Mouse (Mus musculus): Measurements from ENCODE around the gene Hsf2bp. TPM values are rescaled to one million over a fixed set of nuclear protein-coding genes. Genes with fewer than 3 reads are reported as not detected.

Gene Hsf2bp
- polyA plus RNA-seq, 1 experiment from 2014 or later = 0.33 TPM

GRCm38 (mm10) chr17:32046541-32046940, 10.4 kb upstream of the Hsf2bp start:
- no peak for ATAC-seq
- H3K36me3 ChIP-seq (ENCODE audit: control insufficient read depth, insufficient read depth, low read length) = peaks cover 54% of the 10 kb centered on the region
- DNase-seq (ENCODE audit: low spot score) = no peak

GRCm38 (mm10) chr17:32040263-32040662, 4.1 kb upstream of the Hsf2bp start:
- Histone ChIP-seq H3K36me3 (ENCODE audit: control insufficient read depth, insufficient read depth, low read length) (no peaks in the 10 kb centered on the region), H3K4me1 (ENCODE audit: control insufficient read depth, insufficient read depth, low read length) (peaks cover 9% of the 10 kb centered on the region; the same call in 1 of the 2 replicates), H3K4me3 (ENCODE audit: low read depth, low read length) (no peak overlapping the region), H3K27me3 (replicated peaks; ENCODE audit: control insufficient read depth, insufficient read depth, low read length) (no peaks in the 10 kb centered on the region), H3K9ac (ENCODE audit: low read length) (no peak overlapping the region), H3K9me3 (replicated peaks; ENCODE audit: control insufficient read depth, low read length) (no peaks in the 10 kb centered on the region), H3K4me2 (ENCODE audit: low read length) (no peak overlapping the region), H3K27ac (ENCODE audit: low read depth, low read length) (no peak overlapping the region)
- 88% methylated on average over 10 of the region's 10 CpGs for WGBS
- no peak for DNase-seq (ENCODE audit: low spot score)
- no peak for ATAC-seq

More at GRCm38 (mm10) chr17:32046541-32046940, 10.4 kb upstream of the Hsf2bp start:
- Histone ChIP-seq H3K9ac (ENCODE audit: low read length) (no peak overlapping the region), H3K4me1 (ENCODE audit: control insufficient read depth, insufficient read depth, low read length) (no peaks in the 10 kb centered on the region), H3K4me2 (ENCODE audit: low read length) (no peak overlapping the region), H3K9me3 (replicated peaks; ENCODE audit: control insufficient read depth, low read length) (no peaks in the 10 kb centered on the region), H3K27me3 (replicated peaks; ENCODE audit: control insufficient read depth, insufficient read depth, low read length) (no peaks in the 10 kb centered on the region), H3K4me3 (ENCODE audit: low read depth, low read length) (no peak overlapping the region), H3K27ac (ENCODE audit: low read depth, low read length) (no peak overlapping the region)
- WGBS = 91% methylated on average over 5 of the region's 5 CpGs

- H3K9ac ChIP-seq (ENCODE audit: low read length) = peak overlapping the region; percentile 87
- H3K36me3 ChIP-seq (ENCODE audit: control insufficient read depth, insufficient read depth, low read length) = no peaks in the 10 kb centered on the region
- H3K4me3 ChIP-seq (ENCODE audit: low read depth, low read length) = peak overlapping the region; percentile 92
- no peaks in the 10 kb centered on the region for H3K9me3 ChIP-seq (replicated peaks; ENCODE audit: control insufficient read depth, low read length)
- under 1% methylated on average over 46 of the region's 46 CpGs for WGBS
- H3K4me2 ChIP-seq (ENCODE audit: low read length) = peak overlapping the region; percentile 83
- H3K4me1 ChIP-seq (ENCODE audit: control insufficient read depth, insufficient read depth, low read length) = peaks cover 9% of the 10 kb centered on the region; the same call in 1 of the 2 replicates
- no peaks in the 10 kb centered on the region for H3K27me3 ChIP-seq (replicated peaks; ENCODE audit: control insufficient read depth, insufficient read depth, low read length)
- ATAC-seq (peak; percentile 79), DNase-seq (ENCODE audit: low spot score) (no peak)
- H3K27ac ChIP-seq (ENCODE audit: low read depth, low read length) = peak overlapping the region; percentile 72
Observed at GRCm38 (mm10) chr17:32036509-32037438, 625 bp upstream of the Hsf2bp start.

- no peak overlapping the region for H3K4me2 ChIP-seq (ENCODE audit: low read length)
- no peaks in the 10 kb centered on the region for H3K9me3 ChIP-seq (replicated peaks; ENCODE audit: control insufficient read depth, low read length)
- no peak overlapping the region for H3K9ac ChIP-seq (ENCODE audit: low read length)
- DNase-seq (ENCODE audit: low spot score) (no peak), ATAC-seq (no peak)
- WGBS = 86% methylated on average over 23 of the region's 23 CpGs
- H3K27ac ChIP-seq (ENCODE audit: low read depth, low read length) = no peak overlapping the region
- no peaks in the 10 kb centered on the region for H3K36me3 ChIP-seq (ENCODE audit: control insufficient read depth, insufficient read depth, low read length)
- H3K27me3 ChIP-seq (replicated peaks; ENCODE audit: control insufficient read depth, insufficient read depth, low read length) = no peaks in the 10 kb centered on the region
- no peak overlapping the region for H3K4me3 ChIP-seq (ENCODE audit: low read depth, low read length)
- H3K4me1 ChIP-seq (ENCODE audit: control insufficient read depth, insufficient read depth, low read length) = peaks cover 9% of the 10 kb centered on the region; the same call in 1 of the 2 replicates
Observed at GRCm38 (mm10) chr17:32034322-32034721, 1.8 kb downstream of the Hsf2bp start.

GRCm38 (mm10) chr17:32031684-32032083, 4.5 kb downstream of the Hsf2bp start:
- H3K9me3 ChIP-seq (replicated peaks; ENCODE audit: control insufficient read depth, low read length) = no peaks in the 10 kb centered on the region
- H3K4me1 ChIP-seq (ENCODE audit: control insufficient read depth, insufficient read depth, low read length) = peaks cover 3% of the 10 kb centered on the region; the same call in 1 of the 2 replicates
- no peaks in the 10 kb centered on the region for H3K36me3 ChIP-seq (ENCODE audit: control insufficient read depth, insufficient read depth, low read length)
- H3K27me3 ChIP-seq (replicated peaks; ENCODE audit: control insufficient read depth, insufficient read depth, low read length) = no peaks in the 10 kb centered on the region
- H3K4me2 ChIP-seq (ENCODE audit: low read length) = no peak overlapping the region
- H3K4me3 ChIP-seq (ENCODE audit: low read depth, low read length) = no peak overlapping the region
- H3K27ac ChIP-seq (ENCODE audit: low read depth, low read length) = no peak overlapping the region
- WGBS = 33% methylated on average over 7 of the region's 7 CpGs
- H3K9ac ChIP-seq (ENCODE audit: low read length) = no peak overlapping the region
- ATAC-seq = no peak
- no peak for DNase-seq (ENCODE audit: low spot score)

GRCm38 (mm10) chr17:32028301-32028700, 7.8 kb downstream of the Hsf2bp start:
- Histone ChIP-seq H3K9me3 (replicated peaks; ENCODE audit: control insufficient read depth, low read length) (no peaks in the 10 kb centered on the region), H3K4me1 (ENCODE audit: control insufficient read depth, insufficient read depth, low read length) (no peaks in the 10 kb centered on the region), H3K4me3 (ENCODE audit: low read depth, low read length) (no peak overlapping the region), H3K27me3 (replicated peaks; ENCODE audit: control insufficient read depth, insufficient read depth, low read length) (no peaks in the 10 kb centered on the region), H3K9ac (ENCODE audit: low read length) (no peak overlapping the region), H3K36me3 (ENCODE audit: control insufficient read depth, insufficient read depth, low read length) (no peaks in the 10 kb centered on the region), H3K27ac (ENCODE audit: low read depth, low read length) (no peak overlapping the region), H3K4me2 (ENCODE audit: low read length) (no peak overlapping the region)
- WGBS = 88% methylated on average over 3 of the region's 3 CpGs
- no peak for ATAC-seq
- no peak for DNase-seq (ENCODE audit: low spot score)

GRCm38 (mm10) chr17:32027666-32028065, 8.5 kb downstream of the Hsf2bp start:
- 31% methylated on average over 3 of the region's 3 CpGs for WGBS

GRCm38 (mm10) chr17:32025386-32025785, 10.8 kb downstream of the Hsf2bp start:
- WGBS = 14% methylated on average over 2 of the region's 2 CpGs
- peak; percentile 77 for ATAC-seq
- Histone ChIP-seq H3K9ac (ENCODE audit: low read length) (no peak overlapping the region), H3K9me3 (replicated peaks; ENCODE audit: control insufficient read depth, low read length) (no peaks in the 10 kb centered on the region), H3K4me2 (ENCODE audit: low read length) (no peak overlapping the region), H3K27ac (ENCODE audit: low read depth, low read length) (no peak overlapping the region), H3K36me3 (ENCODE audit: control insufficient read depth, insufficient read depth, low read length) (no peaks in the 10 kb centered on the region), H3K27me3 (replicated peaks; ENCODE audit: control insufficient read depth, insufficient read depth, low read length) (no peaks in the 10 kb centered on the region), H3K4me1 (ENCODE audit: control insufficient read depth, insufficient read depth, low read length) (no peaks in the 10 kb centered on the region), H3K4me3 (ENCODE audit: low read depth, low read length) (no peak overlapping the region)
- peak; percentile 83 for DNase-seq (ENCODE audit: low spot score)

More at GRCm38 (mm10) chr17:32027666-32028065, 8.5 kb downstream of the Hsf2bp start:
- H3K36me3 ChIP-seq (ENCODE audit: control insufficient read depth, insufficient read depth, low read length) = no peaks in the 10 kb centered on the region
- DNase-seq (ENCODE audit: low spot score) = peak; percentile 85
- no peaks in the 10 kb centered on the region for H3K9me3 ChIP-seq (replicated peaks; ENCODE audit: control insufficient read depth, low read length)
- no peaks in the 10 kb centered on the region for H3K27me3 ChIP-seq (replicated peaks; ENCODE audit: control insufficient read depth, insufficient read depth, low read length)
- no peak overlapping the region for H3K4me2 ChIP-seq (ENCODE audit: low read length)
- ATAC-seq = peak; percentile 42
- no peak overlapping the region for H3K27ac ChIP-seq (ENCODE audit: low read depth, low read length)
- no peak overlapping the region for H3K9ac ChIP-seq (ENCODE audit: low read length)
- no peaks in the 10 kb centered on the region for H3K4me1 ChIP-seq (ENCODE audit: control insufficient read depth, insufficient read depth, low read length)
- no peak overlapping the region for H3K4me3 ChIP-seq (ENCODE audit: low read depth, low read length)

- no peak for DNase-seq (ENCODE audit: low spot score)
- Histone ChIP-seq H3K9me3 (replicated peaks; ENCODE audit: control insufficient read depth, low read length) (no peaks in the 10 kb centered on the region), H3K27ac (ENCODE audit: low read depth, low read length) (no peak overlapping the region), H3K36me3 (ENCODE audit: control insufficient read depth, insufficient read depth, low read length) (no peaks in the 10 kb centered on the region), H3K4me1 (ENCODE audit: control insufficient read depth, insufficient read depth, low read length) (no peaks in the 10 kb centered on the region), H3K4me3 (ENCODE audit: low read depth, low read length) (no peak overlapping the region), H3K27me3 (replicated peaks; ENCODE audit: control insufficient read depth, insufficient read depth, low read length) (no peaks in the 10 kb centered on the region), H3K9ac (ENCODE audit: low read length) (no peak overlapping the region), H3K4me2 (ENCODE audit: low read length) (no peak overlapping the region)
- ATAC-seq = no peak
- 78% methylated on average over 5 of the region's 5 CpGs for WGBS
Observed at GRCm38 (mm10) chr17:32024671-32025073, 11.5 kb downstream of the Hsf2bp start.
